Mouse (Mus musculus) thymus, adult 2 months (tissue): ENCODE measurements around the gene D17Wsu92e. TPM values are rescaled to one million over a fixed set of nuclear protein-coding genes. Genes with fewer than 3 reads are reported as not detected.

Source experiments
- DNase-seq: peaks from one replicate; pipeline ENCODE4 v3.0.0; 2021
- H3K27ac ChIP-seq: fragments of 200-500 bp; 2 replicates; pipeline ENCODE4 v1.5.1; 2012; ENCODE audit warnings: low read length, control low read depth; ENCODE audit not compliant: control insufficient read depth, insufficient read depth
- H3K27me3 ChIP-seq: fragments of 200-500 bp; 2 replicates; pipeline ENCODE4 v1.6.1; 2012; ENCODE audit warnings: mild to moderate bottlenecking, low read length, moderate library complexity, mixed read lengths; ENCODE audit not compliant: control insufficient read depth, insufficient read depth
- H3K36me3 ChIP-seq: fragments of 200-500 bp; 2 replicates; pipeline ENCODE4 v1.6.1; 2012; ENCODE audit warnings: mild to moderate bottlenecking, low read length, moderate library complexity; ENCODE audit not compliant: control insufficient read depth, insufficient read depth
- H3K4me1 ChIP-seq: fragments of 200-500 bp; replicated peaks from 2 replicates; pipeline ENCODE4 v1.6.1; 2012; ENCODE audit warnings: low read length; ENCODE audit not compliant: control insufficient read depth, insufficient read depth
- H3K4me3 ChIP-seq: fragments of 200-500 bp; 2 replicates; pipeline ENCODE4 v1.5.1; 2012; ENCODE audit warnings: mild to moderate bottlenecking, low read length, control low read depth, moderate library complexity; ENCODE audit not compliant: control insufficient read depth, insufficient read depth
- CTCF ChIP-seq: fragments of 200-500 bp; IDR thresholded peaks from 2 replicates; pipeline ENCODE4 v1.5.1; 2012; ENCODE audit warnings: mild to moderate bottlenecking, control low read depth, low read length, moderate library complexity, borderline replicate concordance; ENCODE audit not compliant: control insufficient read depth, poor library complexity, insufficient read depth; ENCODE audit errors: extremely low read depth
- POLR2A ChIP-seq: fragments of 200-500 bp; IDR thresholded peaks from 2 replicates; pipeline ENCODE4 v1.6.1; 2012; ENCODE audit warnings: mild to moderate bottlenecking, low read length, control low read depth, moderate library complexity; ENCODE audit not compliant: control insufficient read depth, poor library complexity, insufficient read depth; ENCODE audit errors: extremely low read depth
- WGBS: fragments of 180-500 bp; shearing (Covaris S2); methylation state at CpG from one replicate; pipeline ENCODE4 v1.1.7; 2018; 5-methylcytosine and 5-hydroxymethylcytosine counted together
- polyA plus RNA-seq: library from polyadenylated mRNA; depleted of rRNA; stranded (reverse); fragments of >200 nt; gene quantifications from 2 replicates; pipeline ENCODE4 v1.2.3, GENCODE M21; 2012

D17Wsu92e gene
- polyA plus RNA-seq, 1 experiment, result 97.5 TPM

DNA sequence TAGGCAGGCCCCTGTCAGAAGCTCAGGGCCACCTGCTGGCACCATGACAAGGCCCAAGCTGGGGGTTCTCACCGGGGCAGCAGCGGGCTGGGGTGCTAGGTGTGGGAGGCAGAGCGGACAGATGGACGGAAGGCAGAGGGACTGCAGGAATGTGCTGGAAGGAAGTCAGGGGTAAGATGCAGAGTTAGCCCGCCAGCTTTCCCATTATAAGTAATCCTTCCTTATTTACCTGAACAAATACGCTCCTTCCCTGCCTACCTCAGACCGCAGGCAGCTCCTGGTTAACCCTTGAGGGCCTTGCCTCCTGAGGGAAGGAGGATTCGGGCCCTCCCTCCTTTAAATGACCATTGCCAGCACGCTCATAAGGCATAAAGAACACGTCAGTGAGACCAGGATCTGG is 91.7 kb downstream of the D17Wsu92e start, which contains the start of gene Spdef:
Gene Spdef (minus strand): TSS at position 186 of the 400 bp plus-strand sequence.
- H3K4me3 ChIP-seq, result no peak within 1 kb of the TSS
- no peak for DNase-seq
- TF ChIP-seq CTCF, result no peak
- no peak for TF ChIP-seq POLR2A

DNA sequence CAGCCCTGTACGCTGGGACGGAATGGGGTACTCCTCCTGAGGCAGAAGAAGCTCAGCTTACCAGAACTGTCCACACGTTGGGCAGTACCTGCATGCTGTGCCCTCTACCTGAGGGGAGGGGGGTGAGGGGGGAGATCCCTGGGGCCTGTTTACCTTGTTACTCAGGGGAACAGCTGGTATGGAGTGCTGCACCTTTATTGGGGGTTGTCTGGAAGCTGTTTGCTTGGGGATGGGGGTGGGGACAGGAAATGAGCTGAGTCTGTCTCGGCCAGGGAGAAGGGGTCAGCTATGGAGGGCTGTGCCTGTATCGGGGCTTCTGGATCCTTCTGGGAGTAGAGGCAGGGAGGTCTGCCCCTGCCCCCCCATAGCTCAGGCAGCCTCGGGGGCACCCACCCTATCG is 93.9 kb downstream of the D17Wsu92e start:
- H3K27me3 ChIP-seq, result no peaks in the 10 kb centered on the region
- H3K27ac ChIP-seq, result no peak overlapping the region
- H3K36me3 ChIP-seq, result no peaks in the 10 kb centered on the region
- DNase-seq, result no peak
- 53% methylated on average over 7 of the region's 7 CpGs for WGBS
- no peak for TF ChIP-seq CTCF
- TF ChIP-seq POLR2A, result no peak
- peaks cover 6% of the 10 kb centered on the region; the same call in 1 of the 2 replicates for H3K4me1 ChIP-seq
- no peak overlapping the region for H3K4me3 ChIP-seq

More for the DNA sequence above, 91.7 kb downstream of the D17Wsu92e start, which contains the start of gene Spdef:
- Histone ChIP-seq H3K27ac (no peak within 1 kb of the TSS), H3K27me3 (no peaks in the 10 kb centered on the region), H3K4me1 (peaks cover 6% of the 10 kb centered on the region; the same call in 1 of the 2 replicates), H3K36me3 (no peaks in the 10 kb centered on the region)
- WGBS, result 94% methylated on average over 10 of the region's 10 CpGs

DNA sequence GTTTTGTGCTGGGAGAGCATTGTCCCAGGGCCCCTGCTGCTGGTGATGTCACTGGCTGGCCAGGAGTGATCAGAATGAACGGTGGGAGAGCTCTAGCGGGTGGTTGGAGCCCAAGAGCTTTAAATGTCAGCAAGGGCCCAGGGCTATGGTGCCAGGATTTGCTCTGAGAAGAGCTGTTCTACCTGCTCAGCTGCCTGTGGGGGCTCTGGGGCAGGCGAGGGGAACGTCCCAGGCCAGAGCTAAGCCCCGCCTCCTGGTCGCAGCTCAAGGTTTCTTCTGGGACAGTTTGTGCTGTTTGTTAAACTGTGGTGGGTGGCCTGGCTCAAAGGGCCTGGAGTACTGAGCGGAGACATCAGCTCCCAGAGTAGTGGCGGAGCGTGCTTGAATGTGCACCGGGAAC is 95.0 kb downstream of the D17Wsu92e start:
- H3K27me3 ChIP-seq, result no peaks in the 10 kb centered on the region
- no peak overlapping the region for H3K27ac ChIP-seq
- 42% methylated on average over 10 of the region's 10 CpGs for WGBS
- no peak for DNase-seq
- H3K4me3 ChIP-seq, result no peak overlapping the region
- no peaks in the 10 kb centered on the region for H3K36me3 ChIP-seq
- H3K4me1 ChIP-seq, result peaks cover 6% of the 10 kb centered on the region; the same call in 1 of the 2 replicates
- TF ChIP-seq CTCF (no peak), POLR2A (no peak)

DNA sequence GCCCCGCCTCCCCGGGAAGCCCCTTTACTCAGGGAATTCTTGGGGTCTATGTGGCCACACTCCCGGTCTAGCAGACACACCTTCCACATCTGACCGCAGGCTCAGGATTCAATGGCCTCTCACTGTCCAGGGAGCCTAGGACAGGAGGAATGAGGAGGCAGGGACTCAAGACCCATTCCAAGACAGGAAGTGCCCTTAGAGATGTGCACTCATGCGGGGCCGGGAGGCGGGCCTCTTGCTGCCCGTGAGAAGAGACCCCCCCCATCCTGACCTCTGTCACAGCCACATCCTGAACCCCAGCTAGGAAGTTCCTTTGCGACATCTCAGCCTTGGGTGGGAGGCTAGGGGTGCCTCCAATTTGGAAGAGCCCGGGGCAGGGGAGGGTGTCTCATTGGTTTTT is 95.4 kb downstream of the D17Wsu92e start:
- H3K4me3 ChIP-seq, result no peak overlapping the region
- peaks cover 6% of the 10 kb centered on the region; the same call in 1 of the 2 replicates for H3K4me1 ChIP-seq
- H3K36me3 ChIP-seq, result no peaks in the 10 kb centered on the region
- H3K27me3 ChIP-seq, result no peaks in the 10 kb centered on the region
- no peak for DNase-seq
- WGBS, result 31% methylated on average over 10 of the region's 10 CpGs
- TF ChIP-seq CTCF, result no peak
- no peak for TF ChIP-seq POLR2A
- H3K27ac ChIP-seq, result no peak overlapping the region

DNA sequence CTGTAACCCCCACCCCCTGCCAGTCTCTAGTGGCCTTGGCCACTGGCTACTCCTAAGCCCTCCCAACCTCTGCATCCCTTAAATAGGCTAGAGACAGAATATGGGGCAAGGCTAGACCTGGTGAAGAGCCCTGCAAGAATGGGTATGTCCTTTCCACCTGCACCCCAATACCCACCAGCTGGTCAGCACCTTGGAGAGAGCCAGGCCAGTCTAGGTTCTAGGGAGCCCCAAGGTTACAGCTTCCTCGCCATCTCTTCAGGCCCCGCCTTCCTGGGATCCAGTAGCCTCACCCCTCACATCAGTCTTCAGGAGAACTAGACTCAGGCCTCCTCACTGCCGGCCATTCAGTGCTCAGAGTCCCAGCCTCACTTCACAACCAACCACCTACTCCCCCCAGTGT is 96.1 kb downstream of the D17Wsu92e start:
- no peak for TF ChIP-seq CTCF
- no peak for TF ChIP-seq POLR2A
- no peaks in the 10 kb centered on the region for H3K27me3 ChIP-seq
- no peaks in the 10 kb centered on the region for H3K36me3 ChIP-seq
- no peak overlapping the region for H3K4me3 ChIP-seq
- no peak overlapping the region for H3K27ac ChIP-seq
- no peak for DNase-seq
- WGBS, result 22% methylated on average over 3 of the region's 3 CpGs
- peaks cover 6% of the 10 kb centered on the region; the same call in 1 of the 2 replicates for H3K4me1 ChIP-seq

DNA sequence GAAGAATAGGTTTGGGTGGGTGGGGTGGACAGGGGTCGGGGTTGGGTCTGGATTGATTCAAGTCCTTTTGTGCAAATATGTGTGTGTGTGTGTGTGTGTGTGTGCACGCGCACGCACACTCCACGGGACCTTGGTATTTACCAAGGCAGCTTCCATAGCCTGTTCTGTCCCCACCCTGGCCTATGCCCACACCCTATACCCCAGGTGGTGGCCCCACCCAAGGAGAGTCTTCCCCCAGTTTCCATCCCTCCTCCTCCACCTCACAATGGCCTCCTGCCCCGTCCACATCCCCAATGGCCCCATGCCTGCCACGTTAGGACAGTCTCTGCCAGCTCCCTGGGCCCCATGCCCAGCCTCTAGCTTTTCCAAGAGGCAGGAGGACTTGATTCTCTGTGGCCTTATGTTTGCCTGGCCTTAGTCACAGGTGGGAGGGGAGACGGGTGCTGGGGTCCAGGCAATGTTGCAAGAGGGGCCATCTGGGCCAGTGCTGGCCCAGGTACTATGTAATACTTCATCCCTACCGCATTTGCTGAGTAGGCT is 99.3 kb downstream of the D17Wsu92e start:
- Histone ChIP-seq H3K27me3 (no peaks in the 10 kb centered on the region), H3K36me3 (no peaks in the 10 kb centered on the region), H3K27ac (no peak overlapping the region), H3K4me1 (peaks cover 6% of the 10 kb centered on the region; the same call in 1 of the 2 replicates), H3K4me3 (no peak overlapping the region)
- no peak for DNase-seq
- 91% methylated on average over 9 of the region's 9 CpGs for WGBS
- TF ChIP-seq POLR2A, result no peak
- TF ChIP-seq CTCF, result no peak

DNA sequence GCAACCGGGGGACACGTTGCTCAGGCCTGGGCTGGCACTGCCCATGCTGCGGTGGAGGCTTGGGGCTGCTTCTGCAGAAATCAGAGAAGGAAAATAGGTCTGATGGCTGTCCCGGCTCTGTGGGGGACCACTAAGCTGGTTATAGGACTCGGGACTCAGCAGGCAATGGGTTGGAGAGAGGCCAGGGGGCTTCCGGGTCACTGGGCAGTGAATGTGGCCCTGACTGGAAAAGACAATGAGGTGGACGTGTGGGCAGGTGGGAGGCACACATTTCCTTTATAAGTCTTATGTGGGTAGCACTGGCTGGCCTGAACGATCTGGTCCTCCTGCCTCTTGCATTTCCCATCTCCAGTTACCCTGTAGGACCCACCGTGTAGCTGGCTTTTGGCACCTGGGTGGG is 100.1 kb downstream of the D17Wsu92e start:
- Histone ChIP-seq H3K4me3 (no peak overlapping the region), H3K27me3 (no peaks in the 10 kb centered on the region), H3K4me1 (peaks cover 5% of the 10 kb centered on the region; the same call in 1 of the 2 replicates), H3K27ac (no peak overlapping the region), H3K36me3 (no peaks in the 10 kb centered on the region)
- TF ChIP-seq CTCF, result no peak
- no peak for TF ChIP-seq POLR2A
- 88% methylated on average over 9 of the region's 9 CpGs for WGBS
- no peak for DNase-seq
